Mouse (Mus musculus) thymus, postnatal 0 days (tissue): ENCODE measurements around the gene Mylpf. TPM values are rescaled to one million over a fixed set of nuclear protein-coding genes. Genes with fewer than 3 reads are reported as not detected.
A peak's percentile ranks its signal among the peaks of the same experiment; 100 is the strongest.
"Not testable (repeated sequence)": the region's sequence is repeated elsewhere in the genome, so short reads cannot be mapped to it uniquely, and the experiment has no call there.

Source experiments
- DNase-seq: peaks from one replicate; pipeline ENCODE4 v3.0.0-alpha.2; 2015; ENCODE audit warnings: low spot score
- polyA plus RNA-seq: library from polyadenylated mRNA; unstranded; fragments of >200 nt; fragmentation: Nextera tagmentation; extraction: Ambion mirVana; gene quantifications from 2 replicates; pipeline ENCODE4 v1.2.1, GENCODE M21; 2015

Gene Mylpf
- polyA plus RNA-seq, result 67.7 and 68.9 TPM in 2 replicates

DNA sequence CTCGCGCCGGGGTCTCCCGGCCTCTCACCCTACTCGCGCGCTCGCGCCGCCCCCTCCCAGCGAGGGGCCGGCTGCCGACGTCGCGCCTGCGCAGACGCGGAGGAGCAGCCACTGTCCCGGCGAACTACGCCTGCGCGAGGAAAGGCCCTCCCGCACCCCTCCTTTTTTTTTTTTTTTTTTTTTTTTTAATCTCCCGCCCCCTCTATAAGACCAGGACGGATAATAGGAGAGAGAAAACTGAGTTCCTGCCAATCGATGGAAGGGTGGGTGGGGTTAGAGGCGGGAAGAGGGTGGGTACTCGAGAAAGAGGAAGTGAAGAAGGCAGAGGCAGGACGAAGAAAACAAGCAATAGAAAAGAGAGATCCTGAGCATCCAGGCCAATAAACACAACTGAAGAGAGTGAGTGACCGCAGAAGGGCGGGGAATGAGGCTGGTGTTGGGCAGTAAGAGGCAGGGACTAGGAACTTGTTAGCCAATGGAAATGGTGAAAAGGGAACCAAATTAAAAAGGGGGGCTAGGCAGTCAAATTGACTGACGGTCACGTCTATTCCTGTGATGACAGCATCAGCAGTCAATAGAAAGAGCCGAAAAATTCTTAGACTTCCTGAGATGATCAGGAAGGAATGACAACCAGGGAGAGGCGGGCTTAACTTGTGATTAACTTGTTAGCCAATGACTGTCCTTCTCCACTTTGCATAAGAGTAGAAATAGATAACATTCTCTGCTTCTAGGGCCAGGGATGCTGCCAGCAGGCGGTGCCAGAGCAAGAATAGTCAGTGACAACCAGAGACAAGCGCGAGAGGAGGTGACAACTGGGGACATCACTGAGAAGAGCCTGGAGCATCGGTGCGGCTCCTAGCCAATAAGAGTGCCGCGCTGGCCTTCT is at the start of gene Mylpf:
Gene Mylpf, plus strand, starts transcription at position 338 of the 886 bp plus-strand sequence.
- DNase-seq, result peak; percentile 97

- no peak for DNase-seq
Measured at GRCm38 (mm10) chr7:127162546-127162945, 46.1 kb upstream of the Mylpf start.

GRCm38 (mm10) chr7:127164002-127164401 is 44.7 kb upstream of the Mylpf start:
- DNase-seq, result no peak

DNA sequence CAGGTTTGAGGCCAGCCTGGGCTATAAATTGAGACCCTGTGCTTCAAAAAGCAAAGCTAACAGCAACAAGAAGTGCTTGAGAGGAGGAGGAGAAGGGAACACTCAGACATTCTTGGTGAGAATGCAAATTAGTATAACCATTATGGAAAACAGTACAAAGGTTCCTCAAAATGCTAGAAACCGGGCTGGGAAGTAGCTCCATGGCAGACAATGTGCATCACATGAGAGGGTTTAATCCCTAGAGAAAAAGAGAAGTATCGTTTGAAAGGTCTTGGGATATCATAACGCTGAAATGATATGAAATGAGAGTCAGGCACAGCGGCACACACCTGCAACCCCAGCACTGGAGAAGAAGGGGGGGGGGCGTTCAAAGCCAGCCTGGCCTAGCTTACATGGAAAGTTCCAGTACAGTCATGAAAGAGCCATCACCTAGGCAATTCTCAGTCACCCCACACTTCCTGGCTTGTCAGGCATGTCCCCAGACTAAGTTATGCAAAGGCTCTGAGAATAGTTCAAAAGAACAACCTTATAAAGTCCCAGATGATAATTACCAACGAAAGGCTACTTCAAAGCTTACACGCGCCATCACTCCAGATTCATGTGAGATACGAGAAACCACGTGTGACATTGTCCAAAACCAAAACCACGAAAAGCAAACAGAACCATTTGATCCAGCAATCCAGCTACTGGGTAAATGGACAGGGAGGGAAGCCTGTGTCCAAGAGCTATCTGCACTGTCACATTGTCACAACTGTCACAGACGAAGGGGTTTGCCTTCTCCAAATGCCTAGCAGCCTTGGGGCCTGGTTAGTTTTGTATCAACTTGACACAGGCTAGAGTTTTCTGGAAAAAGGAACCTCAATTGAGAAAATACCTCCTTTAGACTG is 42.8 kb upstream of the Mylpf start:
- DNase-seq, result peak; percentile 31

DNA sequence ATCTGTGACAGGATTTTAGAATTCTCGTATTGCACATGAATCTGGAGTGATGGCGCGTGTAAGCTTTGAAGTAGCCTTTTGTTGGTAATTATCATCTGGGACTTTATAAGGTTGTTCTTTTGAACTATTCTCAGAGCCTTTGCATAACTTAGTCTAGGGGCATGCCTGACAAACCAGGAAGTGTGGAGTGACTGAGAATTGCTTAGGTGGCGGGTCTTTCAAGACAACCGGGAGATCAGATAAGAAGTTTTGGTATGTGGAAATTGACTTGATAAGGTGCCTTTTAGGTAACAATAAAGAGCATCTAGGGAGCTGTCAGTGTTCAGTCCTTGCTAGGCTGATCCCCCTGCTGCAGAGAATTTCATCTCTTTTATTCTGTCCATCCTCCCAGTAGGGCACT is 42.2 kb upstream of the Mylpf start:
- DNase-seq, result no peak

- DNase-seq, result no peak
Measured at GRCm38 (mm10) chr7:127176937-127177336, 31.8 kb upstream of the Mylpf start.

- DNase-seq, result peak; percentile 73
Measured at GRCm38 (mm10) chr7:127180783-127181182, 27.9 kb upstream of the Mylpf start.

DNA sequence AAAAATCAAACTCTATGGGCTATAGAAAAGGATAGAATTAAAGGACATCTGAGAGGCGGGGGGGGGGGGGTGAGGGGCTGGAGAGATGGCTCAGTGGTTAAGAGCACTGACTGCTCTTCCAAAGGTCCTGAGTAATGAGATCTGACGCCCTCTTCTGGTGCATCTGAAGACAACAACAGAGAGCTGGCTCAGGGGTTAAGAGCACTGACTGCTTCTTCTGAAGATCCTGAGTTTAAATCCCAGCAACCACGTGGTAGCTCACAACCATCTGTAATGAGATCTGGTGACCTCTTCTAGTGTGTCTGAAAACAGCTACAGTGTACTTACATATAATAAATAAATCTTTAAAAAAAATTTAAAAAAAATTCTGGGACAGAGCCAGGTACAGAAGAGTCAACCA is 27.0 kb upstream of the Mylpf start:
- DNase-seq, result not testable (repeated sequence)

GRCm38 (mm10) chr7:127183345-127183744 is 25.3 kb upstream of the Mylpf start:
- DNase-seq, result no peak

DNA sequence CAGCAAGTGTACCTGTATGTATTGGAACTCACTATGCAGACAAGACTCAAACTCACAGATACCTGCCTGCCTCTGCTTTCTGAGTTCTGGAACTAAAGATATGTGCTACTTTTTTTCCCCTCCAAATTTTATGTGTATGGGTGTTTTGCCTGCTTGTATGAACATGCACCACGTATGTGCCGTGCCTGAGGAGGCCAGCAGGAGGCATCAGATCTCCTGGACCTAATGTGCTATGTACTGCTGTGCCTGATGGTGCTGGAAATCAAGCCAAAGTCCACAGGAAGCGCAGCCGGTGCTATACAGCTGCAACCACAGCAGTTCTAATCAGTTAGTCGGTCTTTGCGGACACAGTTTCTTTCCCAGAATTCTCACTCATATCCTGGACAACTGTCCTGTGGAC is 24.9 kb upstream of the Mylpf start:
- no peak for DNase-seq

- no peak for DNase-seq
Measured at GRCm38 (mm10) chr7:127184720-127185119, 24.0 kb upstream of the Mylpf start.

- peak; percentile 49 for DNase-seq
Measured at GRCm38 (mm10) chr7:127185601-127186000, 23.1 kb upstream of the Mylpf start.

- DNase-seq, result no peak
Measured at GRCm38 (mm10) chr7:127187351-127187750, 21.3 kb upstream of the Mylpf start.

DNA sequence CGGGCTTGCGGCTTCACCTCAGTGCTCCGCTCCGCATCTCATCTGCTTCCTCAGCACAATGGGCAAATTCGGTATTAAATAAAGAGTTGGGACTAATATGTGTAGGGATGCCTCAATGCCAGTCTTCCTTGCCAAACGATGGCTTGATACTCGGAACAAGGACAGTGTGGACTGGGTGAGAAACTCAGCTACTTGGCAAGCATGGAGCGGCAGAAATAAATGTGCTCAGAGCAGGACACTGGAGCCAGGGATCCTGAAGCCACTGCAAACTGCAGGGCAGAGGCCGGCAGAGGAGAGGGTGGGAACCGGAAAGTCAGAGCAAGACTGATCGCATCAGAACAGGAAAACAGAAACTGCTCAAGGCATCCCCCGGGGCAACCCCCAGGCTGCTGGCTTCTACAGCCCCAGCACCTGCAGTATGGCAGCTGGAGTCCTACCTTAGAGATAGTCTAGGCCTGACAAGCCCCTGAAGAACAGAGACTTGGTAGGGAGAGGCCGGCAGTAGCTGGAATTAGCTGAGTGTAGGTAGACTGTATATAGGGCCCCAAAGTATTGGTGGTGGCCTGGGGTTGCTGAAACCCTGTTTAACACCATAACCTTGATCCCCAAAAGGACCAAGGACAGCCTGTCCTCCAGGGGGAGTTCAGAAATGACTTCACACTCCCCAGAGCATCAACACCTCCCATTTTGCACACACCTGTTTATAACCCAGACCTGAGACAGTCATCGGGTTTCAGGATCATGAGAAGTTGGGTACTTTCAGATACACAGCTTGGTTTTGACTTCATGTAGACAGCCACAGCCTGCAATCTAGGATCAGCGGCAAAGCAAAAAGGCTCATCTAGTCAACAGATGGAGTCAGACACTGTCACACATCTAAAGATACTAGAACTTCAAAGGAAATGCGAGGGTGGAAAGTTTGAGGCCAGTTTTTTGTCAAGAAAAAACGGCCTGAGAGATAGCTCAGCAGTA is 20.1 kb upstream of the Mylpf start:
- peak; percentile 71 for DNase-seq

DNA sequence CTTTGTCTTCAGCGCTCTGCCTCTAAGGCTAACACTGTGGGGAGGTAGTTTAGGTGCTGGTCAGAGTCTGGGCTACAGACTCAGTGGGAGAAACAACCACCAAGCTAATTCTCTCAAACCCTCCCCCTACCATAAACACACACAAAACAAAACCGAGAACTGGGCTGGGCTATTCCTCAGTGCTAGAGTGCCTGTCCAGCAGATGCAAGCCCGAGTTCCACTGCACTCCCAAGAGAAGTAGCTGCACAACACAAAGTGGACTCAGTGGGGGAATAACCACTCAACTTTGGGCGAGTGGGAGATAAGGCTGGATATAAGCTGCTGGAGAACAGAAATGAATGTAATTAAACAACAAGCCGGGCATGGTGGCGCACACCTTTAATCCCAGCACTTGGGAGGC is 18.0 kb upstream of the Mylpf start:
- no peak for DNase-seq

- no peak for DNase-seq
Measured at GRCm38 (mm10) chr7:127192989-127193388, 15.7 kb upstream of the Mylpf start.

DNA sequence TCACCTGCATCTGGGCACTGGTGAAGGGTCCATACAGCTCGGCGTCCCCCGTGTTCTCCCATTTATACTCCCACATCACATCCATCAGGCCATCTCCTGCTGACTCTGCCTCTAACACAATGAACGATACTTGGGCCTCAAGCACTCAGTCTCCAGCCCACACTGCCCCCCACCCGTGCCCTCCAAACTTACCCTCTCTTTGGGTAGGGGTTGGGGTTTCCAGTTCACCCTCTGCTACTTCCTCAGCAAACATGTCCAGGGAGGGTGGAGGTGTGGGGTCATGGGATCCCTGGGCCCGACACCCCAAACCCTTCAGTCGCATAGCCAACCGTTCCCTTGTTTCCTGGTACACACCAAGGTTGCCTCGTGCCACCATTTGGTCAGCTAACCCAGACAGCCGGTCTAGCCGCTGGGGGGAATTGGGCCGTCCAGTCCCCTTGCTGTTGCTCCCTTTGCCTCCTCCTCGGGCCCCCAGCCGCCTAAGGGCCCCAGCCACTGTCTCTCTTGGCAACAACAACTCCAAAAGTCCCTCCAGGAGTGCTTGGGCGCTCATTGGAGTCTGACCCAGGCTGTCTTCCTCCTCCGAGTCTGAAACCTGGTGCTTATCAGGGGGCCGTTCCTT is 14.6 kb upstream of the Mylpf start:
- no peak for DNase-seq

GRCm38 (mm10) chr7:127194633-127195029 is 14.1 kb upstream of the Mylpf start:
- DNase-seq, result no peak

- peak; percentile 98 for DNase-seq
Measured at GRCm38 (mm10) chr7:127195544-127196295, 13.0 kb upstream of the Mylpf start, which contains the start of gene Cd2bp2. Gene Cd2bp2 (minus strand): TSS chr7:127196050.

GRCm38 (mm10) chr7:127196484-127196883 is 12.2 kb upstream of the Mylpf start:
- DNase-seq, result no peak
